Mouse (Mus musculus) heart, postnatal 0 days (tissue): ENCODE measurements around the gene Tmem98.

Experiments used
- CTCF ChIP-seq: IDR thresholded peaks from 2 replicates; pipeline ENCODE4 v1.5.1; 2016; ENCODE audit warnings: antibody characterized with exemption, control low read depth, low read depth
- EP300 ChIP-seq: IDR thresholded peaks from 2 replicates; pipeline ENCODE4 v1.6.1; 2016; ENCODE audit warnings: antibody characterized with exemption, low read depth

GRCm38 (mm10) chr11:80766472-80767319 is 43.3 kb upstream of the Tmem98 start:
- TF ChIP-seq EP300 = no peak
- no peak for TF ChIP-seq CTCF
